Mouse (Mus musculus): ENCODE measurements around the gene Rock2.
A peak's percentile ranks its signal among the peaks of the same experiment; 100 is the strongest.

Rock2 gene

DNA sequence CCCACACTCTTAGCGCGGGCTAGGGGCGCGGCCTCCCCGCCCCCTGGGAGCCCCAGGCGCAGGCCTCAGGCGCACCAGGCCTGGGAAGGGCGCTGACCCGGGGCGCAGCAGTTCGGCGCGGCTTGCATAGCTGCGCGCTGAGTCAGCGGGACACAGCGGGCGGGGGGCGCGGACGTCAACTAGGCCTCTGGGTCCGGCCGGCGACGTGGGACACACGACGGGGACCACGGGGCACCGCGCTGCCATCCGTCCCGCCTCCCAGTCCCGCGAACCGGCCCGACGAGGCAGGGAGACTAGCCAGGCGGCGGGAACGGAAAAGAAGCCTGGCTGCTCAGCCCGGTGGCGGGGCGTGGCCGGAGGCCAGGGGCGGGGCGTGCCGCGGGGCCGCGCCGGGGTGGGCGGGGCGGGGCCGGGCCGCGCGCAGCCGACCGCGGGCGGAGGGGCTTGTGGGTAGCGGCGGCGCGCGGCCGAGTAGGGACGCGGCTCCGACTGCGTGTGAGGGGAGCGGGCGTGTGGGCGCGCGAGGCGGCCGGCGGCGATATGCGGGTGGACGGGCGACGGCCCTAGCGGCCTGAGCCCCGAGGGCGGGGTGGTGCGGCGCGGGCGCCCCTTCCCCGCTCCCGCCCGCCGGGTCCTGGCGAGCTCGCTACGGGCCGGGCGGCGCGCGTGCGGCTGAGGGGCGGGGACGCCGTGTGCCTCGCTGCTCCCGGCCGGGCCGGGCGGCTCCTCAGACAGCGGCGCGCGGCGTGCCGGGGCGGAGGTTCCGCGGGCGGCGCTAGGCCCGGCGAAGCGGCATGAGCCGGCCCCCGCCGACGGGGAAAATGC, at the start of gene Rock2:
Gene Rock2 (plus strand): TSS at position 500 of the 825 bp plus-strand sequence.
- DNase-seq (ENCODE audit: low spot score in 2 of 2): peak; percentile 79 to 80

DNA sequence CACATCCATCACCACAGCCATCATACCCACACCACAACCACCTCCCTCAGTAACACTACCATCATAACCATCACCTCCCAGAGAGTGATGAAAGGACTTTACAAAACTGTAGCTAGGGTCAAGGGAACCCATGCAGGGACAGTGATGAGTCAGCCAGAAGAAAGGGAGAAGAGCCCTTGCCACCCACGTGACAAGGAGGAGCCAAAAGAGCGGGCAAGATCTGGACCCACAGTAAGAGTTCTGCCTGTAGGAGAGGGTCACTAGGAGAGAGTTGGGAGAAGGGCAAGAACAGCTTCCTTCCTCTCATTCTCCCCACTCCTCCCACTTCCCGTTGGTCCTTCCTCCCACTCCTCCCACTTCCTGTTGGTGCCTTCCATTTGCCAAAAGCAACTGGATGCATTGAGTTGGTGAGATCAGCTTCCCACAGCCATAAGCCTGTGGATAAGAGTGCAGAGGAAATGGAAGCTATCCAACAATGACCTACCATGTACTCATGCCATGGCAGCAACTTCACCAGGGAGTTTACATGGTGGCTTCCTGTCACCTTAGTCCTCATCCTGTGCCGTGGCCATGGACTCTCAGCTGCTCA, 47.4 kb upstream of the Rock2 start:
- DNase-seq (ENCODE audit: low spot score in 2 of 2): no peak

DNA sequence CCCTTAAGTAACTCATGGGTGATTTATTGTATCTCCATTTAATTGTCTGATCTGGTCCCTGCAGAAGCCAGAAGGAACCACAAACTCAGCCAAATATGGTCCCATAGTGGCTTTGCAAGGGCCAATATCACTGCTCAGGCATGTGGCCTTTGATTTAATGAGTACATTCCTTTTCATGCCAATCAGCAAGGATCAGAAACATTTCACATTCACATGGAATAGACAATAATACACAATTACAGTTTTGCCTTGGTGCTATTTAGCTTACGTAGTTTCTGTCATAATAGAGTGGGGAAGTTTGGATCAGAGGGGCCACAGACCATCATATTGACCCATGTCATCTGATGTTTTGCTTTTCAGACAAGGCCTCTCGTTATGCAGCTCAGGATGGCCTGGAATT, 46.2 kb upstream of the Rock2 start:
- DNase-seq (ENCODE audit: low spot score in 2 of 2): no peak

DNA sequence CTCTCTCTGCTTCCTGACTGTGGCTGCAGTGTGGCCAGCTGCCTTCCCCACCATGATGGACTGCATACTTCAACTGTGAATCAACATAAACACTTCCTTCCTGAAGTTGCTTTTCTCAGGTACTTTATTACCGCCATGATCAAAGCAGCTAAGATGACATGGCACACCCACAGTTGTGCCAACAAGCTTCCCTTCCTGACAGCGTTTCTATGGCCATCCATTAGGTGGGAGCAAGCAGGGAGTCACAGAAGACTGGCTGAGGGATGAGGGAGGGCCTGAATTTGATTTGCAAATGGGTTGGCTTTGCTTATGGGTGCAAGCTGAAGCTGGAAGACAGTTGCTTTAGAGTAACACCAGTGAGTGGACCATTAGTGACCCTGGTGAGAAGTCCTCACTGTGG, 44.9 kb upstream of the Rock2 start:
- no peak for DNase-seq (ENCODE audit: low spot score in 2 of 2)

DNA sequence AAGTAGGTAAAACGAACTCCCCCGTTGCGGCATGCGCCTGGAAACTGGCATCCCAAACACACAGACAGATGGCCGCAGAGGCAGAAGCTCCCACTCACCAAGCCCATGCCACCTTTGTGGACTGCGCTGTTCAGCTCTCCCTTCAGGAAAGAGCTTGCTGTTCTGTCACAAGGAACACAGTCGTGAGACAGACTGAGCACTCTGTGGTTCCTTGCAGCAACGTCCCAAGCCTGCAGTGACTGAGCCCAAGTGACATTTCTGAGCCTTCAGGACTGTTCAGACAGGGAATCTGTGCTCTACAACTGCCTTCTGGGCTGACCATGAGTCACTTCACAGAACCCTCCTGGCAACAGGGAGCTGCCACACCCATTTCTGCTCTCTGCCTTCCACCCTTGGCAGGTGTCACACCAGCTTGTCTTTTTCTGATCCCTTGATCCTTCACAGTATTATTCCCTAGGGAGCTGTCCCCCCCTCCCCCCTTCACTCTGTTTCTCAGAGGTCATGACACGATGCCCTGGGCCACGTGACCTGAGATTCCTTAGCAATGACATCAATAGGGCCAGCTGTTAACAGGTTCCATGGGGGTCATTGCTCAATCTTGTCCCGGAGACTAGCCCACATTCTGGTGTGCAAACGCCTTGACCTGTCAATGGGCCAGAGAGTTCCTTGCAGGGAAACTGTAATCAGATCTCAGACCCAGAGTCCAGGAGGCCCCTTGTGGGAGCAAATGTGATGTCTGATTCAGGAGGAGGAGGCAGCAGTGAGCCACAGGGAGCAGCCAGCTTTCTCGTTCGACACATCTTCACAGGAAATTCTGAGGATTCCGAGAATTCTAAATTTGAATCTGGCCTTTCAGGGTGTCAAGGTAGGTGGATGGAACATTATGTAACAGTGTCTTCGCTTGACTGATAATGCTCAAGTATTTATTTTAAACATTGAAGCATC, 44.0 kb upstream of the Rock2 start:
- DNase-seq (ENCODE audit: low spot score in 2 of 2): no peak

DNA sequence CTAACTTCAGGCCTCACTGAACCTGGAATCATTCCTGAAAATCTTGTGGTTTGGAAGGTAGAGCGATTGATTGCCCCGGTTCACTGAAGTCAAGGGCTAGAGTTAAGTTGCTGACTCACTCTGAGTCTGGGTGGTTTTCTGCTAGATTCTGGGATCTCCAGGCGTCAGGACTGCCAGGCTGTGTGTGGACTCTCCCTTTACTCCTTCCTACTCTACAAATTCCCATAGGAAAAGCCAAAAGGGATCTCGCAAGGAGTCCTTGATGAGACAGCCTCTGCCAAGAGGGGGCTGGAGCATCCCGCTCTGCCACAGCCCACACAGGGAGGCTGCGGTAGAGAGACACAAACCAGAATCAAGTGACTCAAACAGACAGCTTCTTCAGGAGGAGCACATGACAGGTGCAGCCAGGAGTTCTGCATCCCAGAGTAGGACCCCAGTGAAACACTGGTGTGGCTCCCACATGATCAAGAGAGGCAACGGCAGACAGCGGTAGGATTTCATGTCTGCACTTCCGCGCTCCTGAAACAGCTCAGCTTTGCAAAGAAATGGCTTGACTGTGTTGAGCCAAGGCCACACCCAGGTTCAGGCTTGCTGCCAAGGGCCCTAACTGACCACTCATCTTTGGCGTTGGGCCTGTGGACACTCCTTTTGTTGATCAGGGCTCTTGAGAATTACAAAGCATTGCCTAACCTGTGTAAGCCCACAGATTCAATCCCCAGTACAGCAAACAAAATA, 41.1 kb upstream of the Rock2 start:
- no peak for DNase-seq (ENCODE audit: low spot score in 2 of 2)

DNA sequence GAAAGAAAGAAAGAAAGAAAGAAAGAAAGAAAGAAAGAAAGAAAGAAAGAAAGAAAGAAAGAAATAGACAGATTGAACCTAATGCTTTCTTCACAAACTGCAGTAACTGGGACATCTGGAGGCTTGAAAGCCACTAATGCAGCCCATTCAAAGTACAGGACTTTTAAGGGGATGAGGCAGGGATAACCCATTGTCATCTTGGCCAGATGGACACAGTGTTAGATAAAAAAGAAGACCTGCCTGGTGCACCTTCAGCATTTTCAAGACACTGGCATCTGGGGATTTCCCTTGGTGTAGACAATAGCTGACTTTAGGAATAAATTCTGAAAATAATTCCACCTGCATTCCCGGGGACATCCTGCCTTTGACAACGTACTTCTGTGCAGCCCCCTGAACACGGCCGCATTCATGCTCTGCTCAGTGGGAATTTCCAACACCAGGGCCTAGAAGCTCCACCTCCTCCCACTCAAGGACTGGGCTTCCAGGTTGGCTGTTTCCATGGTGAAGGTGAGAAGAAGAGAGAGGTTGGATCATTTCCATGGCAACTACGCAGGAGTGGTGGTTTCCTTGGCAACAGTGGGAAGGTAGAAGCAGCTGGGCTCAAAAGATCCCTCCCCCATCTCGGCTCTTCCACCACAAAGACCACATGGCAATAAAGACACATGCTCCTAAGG, 38.9 kb upstream of the Rock2 start:
- no peak for DNase-seq (ENCODE audit: low spot score in 2 of 2)

DNA sequence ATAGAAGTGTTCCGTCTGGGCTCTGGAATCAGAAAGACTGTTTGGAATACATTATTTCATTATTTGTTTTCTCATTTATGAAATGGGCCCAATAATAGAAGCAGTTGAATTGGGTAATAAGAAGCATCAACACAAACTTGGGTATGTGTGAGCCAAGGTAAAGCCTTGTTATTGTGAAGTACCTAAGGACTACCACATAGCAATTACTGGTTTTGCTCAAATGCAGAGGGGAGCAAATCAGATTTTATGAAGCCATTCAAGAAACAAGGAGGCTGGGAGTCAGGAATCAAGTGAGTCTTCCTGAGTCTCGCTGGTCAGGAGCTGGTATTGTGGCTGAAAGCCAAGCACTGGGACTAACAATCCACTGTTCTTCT, 38.4 kb upstream of the Rock2 start:
- no peak for DNase-seq (ENCODE audit: low spot score in 2 of 2)

DNA sequence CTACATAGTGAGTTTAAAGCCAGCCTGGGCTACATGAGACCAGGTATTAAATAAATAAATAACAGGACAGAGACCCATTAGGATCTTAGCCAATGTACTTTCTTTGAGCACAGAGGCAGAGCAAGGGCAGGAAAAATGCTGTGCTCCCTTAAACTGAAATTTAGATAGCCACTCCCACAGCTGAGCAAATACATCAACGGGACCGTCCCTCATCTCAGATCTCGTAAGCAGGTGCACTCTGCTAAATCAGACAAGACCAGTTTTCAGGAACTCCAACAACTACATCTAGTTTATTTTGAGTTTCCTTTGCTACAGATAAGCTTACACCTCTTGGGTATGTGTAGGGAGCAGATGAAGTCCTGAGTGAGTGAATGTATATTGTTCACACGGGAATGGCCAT, 36.6 kb upstream of the Rock2 start:
- DNase-seq (ENCODE audit: low spot score in 2 of 2): peak; percentile 43 to 44

DNA sequence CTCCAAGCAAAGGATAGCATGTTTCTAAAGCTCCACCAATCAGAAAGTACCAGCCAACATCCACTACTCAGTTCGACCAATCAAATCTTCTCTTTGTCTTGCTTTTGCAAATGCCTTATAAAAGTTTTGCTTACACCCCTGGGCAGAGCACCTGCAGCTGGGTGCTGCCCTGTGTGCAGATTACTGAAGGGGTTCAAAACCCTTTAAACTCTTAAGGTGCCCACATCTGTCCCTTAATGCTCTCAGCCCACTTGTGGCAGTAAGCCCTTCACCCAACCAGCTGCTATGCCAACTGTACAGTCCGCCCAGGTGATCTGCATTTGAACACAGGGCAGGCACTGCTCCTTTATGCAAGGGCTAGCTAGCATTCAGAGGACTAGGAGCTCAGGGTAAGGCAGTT, 34.9 kb upstream of the Rock2 start:
- no peak for DNase-seq (ENCODE audit: low spot score in 2 of 2)

DNA sequence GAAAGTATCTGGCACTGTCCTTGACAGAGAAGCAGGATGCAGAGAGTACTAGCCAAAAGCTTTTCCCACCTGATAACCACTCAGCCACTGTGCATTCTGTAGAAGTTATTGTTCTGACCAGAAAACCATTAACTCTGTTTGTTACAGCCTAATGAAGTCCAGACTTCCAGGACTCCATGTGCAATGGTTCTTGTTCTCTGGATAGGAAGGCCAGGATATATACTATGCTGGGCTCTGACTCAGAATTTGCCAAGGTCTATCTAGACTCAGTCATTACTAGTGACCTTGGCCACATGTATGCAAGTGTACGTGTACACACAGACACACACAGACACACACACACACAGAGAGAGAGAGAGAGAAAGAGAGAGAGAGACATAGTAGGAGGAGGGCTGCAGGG, 34.2 kb upstream of the Rock2 start:
- DNase-seq (ENCODE audit: low spot score in 2 of 2): no peak

DNA sequence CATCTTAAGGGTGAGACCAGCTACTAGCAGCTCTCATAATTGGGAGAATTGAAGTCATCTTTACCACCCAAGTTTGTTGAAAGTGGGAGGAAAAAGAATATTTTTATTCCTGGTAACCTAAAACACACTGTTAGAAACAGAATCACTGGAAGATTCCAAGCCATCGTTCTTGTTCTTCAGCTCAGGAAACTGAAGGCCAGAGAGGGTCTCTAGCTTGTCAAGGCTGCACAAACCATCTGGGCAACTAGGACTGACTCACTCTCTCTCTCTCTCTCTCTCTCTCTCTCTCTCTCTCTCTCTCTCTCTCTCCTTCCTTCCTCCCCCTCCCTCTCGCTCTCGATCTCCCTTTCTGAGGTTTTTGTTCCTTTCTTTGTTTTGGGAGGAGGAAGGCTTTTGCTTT, 33.7 kb upstream of the Rock2 start:
- DNase-seq (ENCODE audit: low spot score in 2 of 2): no peak

DNA sequence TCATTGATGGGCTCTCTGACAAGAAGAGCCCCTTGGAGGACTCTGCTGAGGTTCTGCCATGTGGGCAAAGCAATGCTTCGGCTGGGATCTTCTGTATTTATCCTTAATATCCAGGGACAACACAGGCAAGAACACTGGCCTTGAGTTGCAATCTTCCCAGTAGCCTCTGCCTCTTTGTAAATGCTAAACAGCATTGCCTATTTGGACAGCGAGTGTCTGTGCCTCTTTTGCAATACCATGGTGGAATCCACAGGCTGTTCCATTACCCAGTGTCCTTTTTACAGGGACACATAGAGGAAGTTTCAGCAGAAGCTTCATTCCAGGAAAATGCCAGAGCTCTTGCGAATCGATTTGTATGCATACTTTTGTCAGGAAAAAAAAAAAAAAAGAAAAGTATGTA, 30.2 kb upstream of the Rock2 start:
- no peak for DNase-seq (ENCODE audit: low spot score in 2 of 2)

DNA sequence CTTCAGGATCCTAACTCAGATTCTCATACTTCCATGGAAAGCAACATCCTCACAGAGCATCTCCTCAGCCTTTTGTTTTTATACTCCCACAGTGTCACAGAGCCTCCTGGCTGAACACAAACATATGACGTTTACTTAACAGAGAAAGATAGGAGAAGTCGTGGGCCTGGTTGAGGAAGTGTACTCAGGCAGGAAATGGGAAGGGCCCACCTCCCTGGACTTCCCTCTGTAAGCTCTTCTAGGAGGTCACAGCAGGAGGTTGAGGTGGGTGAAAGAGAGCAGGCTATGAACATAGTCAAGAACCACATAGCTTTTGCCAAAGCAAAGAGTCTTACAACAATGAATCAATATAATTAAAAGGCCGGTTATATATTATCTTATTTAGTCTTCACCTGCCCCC, 28.8 kb upstream of the Rock2 start:
- DNase-seq (ENCODE audit: low spot score in 2 of 2): no peak

DNA sequence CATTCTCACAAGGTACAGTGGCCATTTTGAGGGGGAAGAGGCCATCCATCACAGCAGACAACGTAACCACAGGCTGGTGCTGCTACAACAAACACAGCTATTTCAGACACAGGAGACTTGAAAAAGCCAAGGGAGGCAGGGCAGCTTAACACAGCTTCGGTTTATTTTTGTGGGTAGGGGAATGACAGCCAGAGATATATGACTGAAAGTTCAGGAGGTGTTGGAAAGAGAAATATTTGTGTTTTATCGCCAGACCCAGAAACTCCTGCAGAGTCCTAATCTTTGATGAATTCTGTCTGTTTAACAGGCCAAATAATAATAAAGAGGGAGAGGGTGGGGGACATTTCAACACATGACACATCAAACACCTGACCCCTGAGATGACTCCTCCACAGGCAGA, 28.2 kb upstream of the Rock2 start:
- DNase-seq (ENCODE audit: low spot score in 2 of 2): no peak

DNA sequence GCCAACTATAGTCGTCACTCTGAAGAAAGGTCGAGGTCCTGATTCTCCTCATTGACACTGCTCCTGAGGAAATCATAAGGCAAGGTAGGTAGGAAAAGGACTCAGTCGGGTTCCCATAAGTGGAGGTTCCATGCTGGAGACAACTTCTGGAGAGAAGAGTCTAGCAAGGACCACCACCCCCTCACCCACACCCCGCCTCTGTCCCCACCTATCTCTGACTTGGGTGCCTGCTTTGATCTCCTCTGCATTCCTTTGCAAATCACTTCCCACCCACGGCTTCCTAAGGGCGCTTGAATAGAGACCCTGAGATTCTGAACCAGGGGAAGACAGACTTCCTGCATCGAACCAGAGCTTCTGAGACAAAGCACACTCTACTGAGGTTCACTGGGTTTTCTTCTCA, 27.4 kb upstream of the Rock2 start:
- DNase-seq (ENCODE audit: low spot score in 2 of 2): no peak

DNA sequence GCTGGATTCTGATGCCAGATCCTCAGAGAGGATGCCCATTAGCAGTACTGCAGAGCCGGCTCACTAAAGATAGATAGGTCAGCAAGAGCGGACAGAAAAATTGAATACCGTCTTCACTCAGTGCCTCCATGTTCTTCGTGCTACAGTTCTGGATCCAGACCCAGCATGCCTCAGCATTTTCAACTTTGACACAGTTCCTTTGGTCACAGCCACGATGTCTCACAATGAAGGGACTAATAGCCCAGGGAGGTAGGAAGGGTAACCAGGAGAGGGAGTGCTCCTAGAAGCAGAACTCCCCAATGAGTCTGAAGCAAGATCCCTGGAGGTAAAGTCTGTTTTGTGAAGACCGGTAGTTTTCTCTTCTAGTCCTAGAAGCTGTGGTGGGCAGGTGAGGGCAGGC, 26.1 kb upstream of the Rock2 start:
- DNase-seq (ENCODE audit: low spot score in 2 of 2): no peak

DNA sequence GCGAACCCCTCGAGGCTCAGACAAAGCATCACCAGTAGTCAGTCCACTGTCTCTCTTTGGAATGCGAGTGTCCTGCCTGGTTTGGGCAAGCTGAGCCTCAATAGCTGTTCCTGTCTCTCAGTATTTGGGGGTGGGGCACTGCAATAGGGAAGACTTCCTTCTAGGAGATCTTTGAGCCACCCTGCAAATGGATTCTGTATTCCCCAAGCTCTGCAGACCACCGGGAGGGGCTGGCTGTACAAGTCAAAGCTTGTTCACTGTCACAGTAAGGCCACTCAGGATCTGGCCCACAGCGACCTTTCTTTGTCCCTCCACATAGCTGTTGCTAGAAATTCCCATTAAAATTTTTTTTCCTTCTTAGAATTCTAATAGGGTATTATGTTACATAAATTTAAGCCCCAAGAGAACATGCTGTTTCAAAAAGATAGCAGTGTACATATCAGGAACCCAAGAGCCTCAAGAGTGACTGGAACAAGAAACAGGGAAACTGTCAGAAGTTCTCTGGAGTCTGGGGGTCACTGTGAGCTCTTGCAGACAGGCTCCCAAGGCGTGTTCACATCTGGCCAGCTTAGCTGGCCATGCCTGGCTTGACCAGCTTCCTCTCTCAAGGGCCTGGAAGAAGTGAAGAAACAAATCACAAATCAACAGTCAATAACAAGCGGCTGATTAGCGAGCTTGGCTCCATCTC, 25.5 kb upstream of the Rock2 start:
- DNase-seq (ENCODE audit: low spot score in 2 of 2): no peak

DNA sequence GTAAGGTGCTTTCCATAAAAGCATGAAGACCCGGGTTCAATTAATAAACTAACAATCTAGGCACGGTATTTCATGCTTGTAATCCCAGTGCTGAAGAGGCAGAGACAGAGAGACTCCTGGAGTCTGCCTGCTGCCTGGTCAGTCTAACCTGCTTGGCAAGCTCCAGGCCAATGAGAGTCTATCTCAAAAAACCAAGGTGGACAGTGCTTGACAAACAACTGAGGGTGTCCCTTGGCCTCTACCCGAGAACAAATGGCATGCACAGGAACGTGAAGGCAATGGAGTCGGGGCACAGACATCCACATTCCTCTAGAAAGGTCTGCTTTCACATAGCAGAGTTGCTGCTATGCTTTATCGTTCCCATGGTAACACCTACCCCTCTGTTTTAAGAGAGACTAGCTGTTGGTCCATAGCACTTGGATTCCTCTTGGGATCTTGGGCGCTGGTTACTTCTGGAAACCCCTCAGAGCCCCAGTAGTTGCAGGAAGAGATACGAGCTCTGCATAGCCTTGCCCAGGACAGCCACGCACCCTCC, 24.8 kb upstream of the Rock2 start:
- no peak for DNase-seq (ENCODE audit: low spot score in 2 of 2)

DNA sequence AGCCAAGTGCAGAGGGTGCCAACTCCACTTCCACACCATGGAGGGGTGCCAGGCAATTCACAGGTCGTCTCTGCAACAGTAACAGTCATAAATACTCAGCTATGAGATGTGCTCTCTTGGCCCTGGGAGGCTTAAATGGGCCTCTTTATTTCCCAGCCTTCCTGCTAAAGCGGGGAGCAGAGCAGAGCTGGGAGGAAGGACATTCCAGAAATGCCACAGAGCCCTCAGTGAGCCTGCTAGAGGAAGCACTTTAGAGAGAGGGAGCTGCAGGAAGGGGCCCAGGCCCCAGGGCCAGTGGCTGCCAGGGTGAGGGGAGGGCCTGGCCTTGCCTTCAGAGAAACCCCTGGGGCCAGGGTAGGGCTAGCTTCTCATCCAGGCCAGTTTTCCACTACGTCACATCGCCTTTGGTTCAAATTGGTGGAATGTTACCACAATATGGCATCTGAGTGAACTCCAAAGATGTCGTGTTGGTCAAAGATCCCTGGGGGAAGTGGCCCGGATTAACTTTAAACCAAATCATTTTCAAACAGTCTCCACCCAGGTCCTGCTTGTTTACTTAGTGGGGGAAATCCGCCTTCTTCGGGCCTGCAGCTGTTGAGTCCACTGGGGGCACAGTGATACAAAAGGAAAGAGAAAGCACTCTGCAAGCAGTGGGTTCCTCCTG, 24.2 kb upstream of the Rock2 start:
- peak; percentile 64 to 72 for DNase-seq (ENCODE audit: low spot score in 2 of 2)

Measured in spleen, postnatal 36 days (tissue).